Mouse (Mus musculus): ENCODE measurements around the gene Retnlg. TPM values are rescaled to one million over a fixed set of nuclear protein-coding genes. Genes with fewer than 3 reads are reported as not detected.
"Not testable (repeated sequence)": the region's sequence is repeated elsewhere in the genome, so short reads cannot be mapped to it uniquely, and the experiment has no call there.

Retnlg gene
- total RNA-seq (2021) (1 to 10 TPM in 1 of 2 experiments, under 1 TPM in 1; 0.55 to 2.4 TPM), polyA plus RNA-seq (2012; rRNA removed) (2.3 and 5.5 TPM in 2 replicates)
- long read RNA-seq: 0 reads

DNA sequence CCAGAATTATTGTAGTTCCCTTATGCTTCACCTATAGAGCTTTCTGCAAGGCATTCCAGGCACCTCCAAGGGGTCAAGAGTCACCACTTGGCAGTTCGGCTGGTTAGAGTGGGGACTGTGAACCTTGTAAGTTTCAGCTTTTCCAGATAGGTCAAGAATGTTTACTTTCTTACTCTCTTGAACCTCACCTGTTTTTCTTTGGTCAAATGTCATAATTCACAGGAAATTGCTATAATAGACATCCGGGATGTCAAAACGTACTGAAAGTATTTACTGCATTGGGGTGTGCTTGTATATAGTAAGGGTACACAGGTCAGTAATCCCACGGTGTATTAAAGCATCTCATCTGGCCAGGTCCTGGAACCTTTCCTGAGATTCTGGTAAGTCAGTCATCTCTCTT lies at the start of gene Retnlg:
Gene Retnlg (plus strand): TSS at position 301 of the 400 bp plus-strand sequence.
- H3K79me2 ChIP-seq (replicated peaks; ENCODE audit: control insufficient read depth, insufficient read depth, low read length): no peaks in the 10 kb centered on the region
- no peak within 1 kb of the TSS for H3K9ac ChIP-seq (ENCODE audit: low read depth, low read length)
- no peaks in the 10 kb centered on the region for H3K36me3 ChIP-seq (ENCODE audit: control insufficient read depth, insufficient read depth, low read length)
- no peak within 1 kb of the TSS for H3K4me3 ChIP-seq
- no peak for DNase-seq
- 69% methylated on average over 4 of the region's 4 CpGs for WGBS
- no peak within 1 kb of the TSS for H3K27ac ChIP-seq
- no peaks in the 10 kb centered on the region for H3K27me3 ChIP-seq (ENCODE audit: control insufficient read depth, insufficient read depth, low read length)
- H3K4me1 ChIP-seq (ENCODE audit: control insufficient read depth, insufficient read depth, low read length): no peaks in the 10 kb centered on the region
- intact Hi-C loops (cut with DNase I): no loop called here
- no peak for TF ChIP-seq EP300 (IDR thresholded peaks at IDR 0.05; ENCODE audit: insufficient read depth, low read depth, low read length)
- no peak for TF ChIP-seq CTCF (IDR thresholded peaks at IDR 0.05)
- TF ChIP-seq POLR2A (IDR thresholded peaks at IDR 0.05; ENCODE audit: insufficient read depth, low read depth, low read length): no peak

GRCm38 (mm10) chr16:48826474-48826873 lies 45.9 kb upstream of the Retnlg start:
- TF ChIP-seq POLR2A (IDR thresholded peaks at IDR 0.05; ENCODE audit: insufficient read depth, low read depth, low read length) (no peak), CTCF (IDR thresholded peaks at IDR 0.05) (no peak), EP300 (IDR thresholded peaks at IDR 0.05; ENCODE audit: insufficient read depth, low read depth, low read length) (no peak)
- no peaks in the 10 kb centered on the region for H3K79me2 ChIP-seq (replicated peaks; ENCODE audit: control insufficient read depth, insufficient read depth, low read length)
- WGBS: 75% methylated on average over 3 of the region's 3 CpGs
- H3K9ac ChIP-seq (ENCODE audit: low read depth, low read length): no peak overlapping the region
- no peak overlapping the region for H3K27ac ChIP-seq
- H3K27me3 ChIP-seq (ENCODE audit: control insufficient read depth, insufficient read depth, low read length): no peaks in the 10 kb centered on the region
- no peak overlapping the region for H3K4me3 ChIP-seq
- intact Hi-C loops (cut with DNase I): no loop called here
- DNase-seq: no peak
- H3K36me3 ChIP-seq (ENCODE audit: control insufficient read depth, insufficient read depth, low read length): no peaks in the 10 kb centered on the region
- H3K4me1 ChIP-seq (ENCODE audit: control insufficient read depth, insufficient read depth, low read length): no peaks in the 10 kb centered on the region

- H3K27me3 ChIP-seq (ENCODE audit: control insufficient read depth, insufficient read depth, low read length): no peaks in the 10 kb centered on the region
- H3K36me3 ChIP-seq (ENCODE audit: control insufficient read depth, insufficient read depth, low read length): no peaks in the 10 kb centered on the region
- no peak for DNase-seq
- no peak overlapping the region for H3K9ac ChIP-seq (ENCODE audit: low read depth, low read length)
- WGBS: 51% methylated on average over 1 of the region's 1 CpGs
- H3K79me2 ChIP-seq (replicated peaks; ENCODE audit: control insufficient read depth, insufficient read depth, low read length): no peaks in the 10 kb centered on the region
- no peak for TF ChIP-seq EP300 (IDR thresholded peaks at IDR 0.05; ENCODE audit: insufficient read depth, low read depth, low read length)
- TF ChIP-seq POLR2A (IDR thresholded peaks at IDR 0.05; ENCODE audit: insufficient read depth, low read depth, low read length): no peak
- no peak for TF ChIP-seq CTCF (IDR thresholded peaks at IDR 0.05)
- no peak overlapping the region for H3K27ac ChIP-seq
- intact Hi-C loops (cut with DNase I): no loop called here
- H3K4me1 ChIP-seq (ENCODE audit: control insufficient read depth, insufficient read depth, low read length): no peaks in the 10 kb centered on the region
- no peak overlapping the region for H3K4me3 ChIP-seq
Observed at GRCm38 (mm10) chr16:48827625-48828024, 44.8 kb upstream of the Retnlg start.

- H3K4me1 ChIP-seq (ENCODE audit: control insufficient read depth, insufficient read depth, low read length): no peaks in the 10 kb centered on the region
- DNase-seq: no peak
- intact Hi-C loops (cut with DNase I): no loop called here
- H3K27me3 ChIP-seq (ENCODE audit: control insufficient read depth, insufficient read depth, low read length): no peaks in the 10 kb centered on the region
- TF ChIP-seq POLR2A (IDR thresholded peaks at IDR 0.05; ENCODE audit: insufficient read depth, low read depth, low read length) (no peak), EP300 (IDR thresholded peaks at IDR 0.05; ENCODE audit: insufficient read depth, low read depth, low read length) (no peak), CTCF (IDR thresholded peaks at IDR 0.05) (no peak)
- no peaks in the 10 kb centered on the region for H3K79me2 ChIP-seq (replicated peaks; ENCODE audit: control insufficient read depth, insufficient read depth, low read length)
- H3K4me3 ChIP-seq: no peak overlapping the region
- 44% methylated on average over 4 of the region's 4 CpGs for WGBS
- H3K9ac ChIP-seq (ENCODE audit: low read depth, low read length): no peak overlapping the region
- no peak overlapping the region for H3K27ac ChIP-seq
- no peaks in the 10 kb centered on the region for H3K36me3 ChIP-seq (ENCODE audit: control insufficient read depth, insufficient read depth, low read length)
Observed at GRCm38 (mm10) chr16:48829060-48829459, 43.4 kb upstream of the Retnlg start.

DNA sequence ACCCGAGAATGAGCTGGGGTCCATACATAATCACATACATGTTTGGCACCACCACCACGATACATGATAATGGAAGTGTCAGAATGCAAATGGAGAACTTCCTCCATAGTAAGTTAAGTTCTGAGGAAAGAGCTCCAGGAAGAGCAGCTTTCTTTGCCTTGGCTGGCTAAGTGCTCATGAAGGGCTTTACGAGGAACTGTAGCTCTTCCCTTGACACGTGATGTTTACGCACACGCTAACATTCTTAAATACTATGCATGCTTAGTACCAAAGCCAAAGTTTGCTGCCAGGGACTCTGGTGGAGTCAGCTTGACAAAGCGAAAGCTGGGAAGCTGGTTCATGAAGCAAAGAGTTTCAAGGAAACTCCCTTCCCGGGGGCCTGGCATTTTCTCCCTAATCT lies 40.4 kb upstream of the Retnlg start:
- Histone ChIP-seq H3K27me3 (ENCODE audit: control insufficient read depth, insufficient read depth, low read length) (no peaks in the 10 kb centered on the region), H3K79me2 (replicated peaks; ENCODE audit: control insufficient read depth, insufficient read depth, low read length) (no peaks in the 10 kb centered on the region), H3K9ac (ENCODE audit: low read depth, low read length) (no peak overlapping the region), H3K4me3 (no peak overlapping the region), H3K36me3 (ENCODE audit: control insufficient read depth, insufficient read depth, low read length) (no peaks in the 10 kb centered on the region), H3K27ac (no peak overlapping the region), H3K4me1 (ENCODE audit: control insufficient read depth, insufficient read depth, low read length) (no peaks in the 10 kb centered on the region)
- TF ChIP-seq CTCF (IDR thresholded peaks at IDR 0.05): no peak
- TF ChIP-seq POLR2A (IDR thresholded peaks at IDR 0.05; ENCODE audit: insufficient read depth, low read depth, low read length): no peak
- no peak for TF ChIP-seq EP300 (IDR thresholded peaks at IDR 0.05; ENCODE audit: insufficient read depth, low read depth, low read length)
- WGBS: 67% methylated on average over 8 of the region's 8 CpGs
- DNase-seq: no peak
- intact Hi-C loops (cut with DNase I): no loop called here

DNA sequence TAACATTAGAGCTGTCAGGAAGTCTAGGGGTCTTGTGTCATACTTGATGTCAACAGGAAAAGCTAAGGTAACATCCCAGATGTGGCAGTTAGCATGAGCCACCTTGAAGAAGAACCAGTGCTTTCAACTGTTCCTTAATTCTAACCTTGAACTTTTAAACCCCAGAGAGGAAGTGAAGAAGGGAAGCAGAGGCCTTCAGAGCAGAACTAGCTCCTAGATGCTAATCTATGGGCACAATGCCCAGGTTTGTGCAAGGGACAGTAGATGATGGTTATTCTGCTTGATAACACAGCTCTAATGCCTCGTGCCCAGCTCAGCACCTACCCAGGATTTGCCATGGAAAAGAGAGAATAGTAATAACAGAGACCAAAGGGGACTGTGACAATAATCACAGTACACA lies 38.8 kb upstream of the Retnlg start:
- H3K27ac ChIP-seq; DNase-seq; H3K36me3 ChIP-seq (ENCODE audit: control insufficient read depth, insufficient read depth, low read length); H3K4me1 ChIP-seq (ENCODE audit: control insufficient read depth, insufficient read depth, low read length); H3K4me3 ChIP-seq; intact Hi-C loops (cut with DNase I); H3K27me3 ChIP-seq (ENCODE audit: control insufficient read depth, insufficient read depth, low read length); H3K79me2 ChIP-seq (replicated peaks; ENCODE audit: control insufficient read depth, insufficient read depth, low read length); H3K9ac ChIP-seq (ENCODE audit: low read depth, low read length): not testable (repeated sequence)
- 30% methylated on average over 1 of the region's 1 CpGs for WGBS

All from heart, adult 2 months (tissue).